Mouse (Mus musculus): ENCODE measurements at regions not wholly inside any gene's neighbourhood (a gene's known extent, or its start where the extent isn't known, plus 50 kb on each side); places are given as distances from the start of the nearest gene placed in this dataset.

DNA sequence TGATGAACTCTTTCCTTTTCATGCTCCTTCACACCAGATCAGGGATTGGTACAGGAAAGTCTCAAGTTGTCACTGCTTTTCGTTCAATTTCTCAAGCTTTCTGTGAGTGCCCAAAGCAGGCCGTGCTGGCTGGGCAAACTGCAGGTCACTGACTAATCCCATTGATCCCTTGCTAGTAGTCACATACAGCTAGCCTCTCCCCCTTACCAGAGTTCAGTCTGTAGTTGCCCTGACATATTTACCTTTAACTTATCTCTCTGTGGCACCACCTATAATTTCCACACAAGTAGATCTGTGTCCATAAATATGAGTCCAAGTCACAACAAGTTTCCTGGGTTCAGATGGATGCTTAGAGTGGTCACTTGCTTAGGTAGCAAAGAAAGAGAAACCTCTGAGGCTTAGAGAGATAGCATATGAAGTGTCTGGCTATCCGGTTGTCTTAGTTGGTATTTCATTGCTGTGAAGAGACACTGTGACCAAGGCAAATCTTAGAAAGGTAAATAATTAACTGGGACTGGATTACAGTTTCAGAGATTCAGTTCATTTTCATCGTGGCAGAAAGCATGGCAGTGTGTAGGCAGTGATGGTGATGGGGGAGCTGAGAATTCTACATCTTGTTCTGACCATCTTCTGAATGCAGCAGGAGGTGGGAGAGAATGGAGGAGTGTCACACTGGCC is 362.8 kb upstream of the Pcsk5 start:
- H3K9me3 ChIP-seq (ENCODE audit: low read length), result no peaks in the 10 kb centered on the region
- 76% methylated on average over 4 of the region's 4 CpGs for WGBS
- no peak for ATAC-seq
- no peaks in the 10 kb centered on the region for H3K36me3 ChIP-seq (ENCODE audit: insufficient read depth)
- H3K4me1 ChIP-seq (ENCODE audit: insufficient read depth), result no peaks in the 10 kb centered on the region
- DNase-seq, result no peak
- no peaks in the 10 kb centered on the region for H3K27me3 ChIP-seq (ENCODE audit: insufficient read depth, low read length)
- no peak overlapping the region for H3K4me2 ChIP-seq (ENCODE audit: low read depth)
- TF ChIP-seq CTCF (IDR thresholded peaks at IDR 0.05; ENCODE audit: low read depth), result no peak
- no peak overlapping the region for H3K27ac ChIP-seq (ENCODE audit: low read depth, low read length)
- H3K9ac ChIP-seq, result no peak overlapping the region
- H3K4me3 ChIP-seq (ENCODE audit: low read depth, low read length), result no peak overlapping the region

DNA sequence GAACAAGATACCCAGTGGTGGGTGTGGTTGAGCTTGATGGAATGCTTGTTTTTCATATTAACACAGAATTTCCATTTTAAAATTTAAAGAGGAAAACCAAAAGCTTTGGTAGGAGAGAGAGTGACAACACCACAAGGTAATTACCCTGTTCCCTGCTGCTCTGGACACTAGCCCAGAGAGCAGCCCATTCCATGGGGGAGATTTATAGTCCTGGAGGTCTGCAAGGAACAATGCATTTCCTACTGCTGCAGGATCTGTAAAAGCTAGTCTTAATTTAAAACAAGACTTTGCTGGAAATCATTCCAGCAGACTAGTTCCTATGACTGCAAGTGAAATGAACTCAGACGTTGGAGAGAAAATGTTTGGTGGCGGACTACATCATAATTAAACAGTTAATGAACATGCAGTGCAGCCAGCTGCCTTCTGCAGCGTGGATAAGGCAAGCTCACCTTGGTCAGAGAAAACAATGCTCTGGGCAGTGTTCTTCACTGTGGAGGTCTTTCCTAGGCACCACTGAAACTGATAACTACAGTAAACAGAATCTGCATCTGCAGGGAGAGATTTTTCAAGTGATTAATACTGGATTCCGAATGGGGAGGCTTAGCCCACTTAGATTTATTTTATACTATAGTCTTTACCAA is 351.8 kb upstream of the Pcsk5 start:
- DNase-seq, result no peak
- no peaks in the 10 kb centered on the region for H3K4me1 ChIP-seq (ENCODE audit: insufficient read depth)
- TF ChIP-seq CTCF (IDR thresholded peaks at IDR 0.05; ENCODE audit: low read depth), result no peak
- no peaks in the 10 kb centered on the region for H3K9me3 ChIP-seq (ENCODE audit: low read length)
- no peak for ATAC-seq
- H3K27ac ChIP-seq (ENCODE audit: low read depth, low read length), result no peak overlapping the region
- no peak overlapping the region for H3K4me2 ChIP-seq (ENCODE audit: low read depth)
- no peak overlapping the region for H3K4me3 ChIP-seq (ENCODE audit: low read depth, low read length)
- H3K36me3 ChIP-seq (ENCODE audit: insufficient read depth), result no peaks in the 10 kb centered on the region
- H3K9ac ChIP-seq, result no peak overlapping the region
- no peaks in the 10 kb centered on the region for H3K27me3 ChIP-seq (ENCODE audit: insufficient read depth, low read length)
- 27% methylated on average over 4 of the region's 4 CpGs for WGBS

DNA sequence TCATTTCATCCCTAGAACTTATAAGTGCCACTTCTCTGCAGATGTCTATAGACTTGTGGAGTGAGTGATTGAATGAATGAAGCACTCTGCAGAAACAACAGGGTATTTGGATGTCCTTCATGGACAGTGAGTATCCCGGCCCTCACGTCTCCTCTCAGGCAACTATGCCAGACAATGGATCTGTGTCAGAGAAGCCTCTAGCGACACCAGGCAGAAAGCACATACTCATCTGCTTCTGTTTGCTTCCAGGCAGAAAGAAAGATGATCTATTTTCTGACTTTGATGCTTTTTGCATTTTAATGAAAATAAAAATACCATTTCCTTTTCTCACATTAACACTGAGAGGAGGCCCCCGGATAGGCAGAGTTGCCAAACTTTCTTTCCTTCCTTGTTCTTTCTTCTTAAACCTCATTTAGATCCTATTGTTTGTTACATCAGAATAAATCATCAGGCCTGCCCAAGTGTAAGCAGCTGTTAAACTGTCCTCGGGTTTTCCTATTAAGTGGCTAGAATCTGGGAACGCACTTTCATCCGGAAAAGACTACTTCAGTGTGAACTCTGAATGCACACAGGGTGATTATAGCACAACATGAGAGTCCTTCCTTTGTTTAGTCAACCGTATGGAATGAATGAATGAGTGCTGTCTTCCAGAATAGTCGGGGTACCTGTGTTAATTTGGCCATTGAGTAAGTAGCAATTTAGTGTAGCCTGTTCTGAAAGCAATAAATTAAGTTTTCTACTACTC is 350.9 kb upstream of the Pcsk5 start:
- H3K4me3 ChIP-seq (ENCODE audit: low read depth, low read length), result no peak overlapping the region
- ATAC-seq, result peak; percentile 53
- 26% methylated on average over 9 of the region's 9 CpGs for WGBS

DNA sequence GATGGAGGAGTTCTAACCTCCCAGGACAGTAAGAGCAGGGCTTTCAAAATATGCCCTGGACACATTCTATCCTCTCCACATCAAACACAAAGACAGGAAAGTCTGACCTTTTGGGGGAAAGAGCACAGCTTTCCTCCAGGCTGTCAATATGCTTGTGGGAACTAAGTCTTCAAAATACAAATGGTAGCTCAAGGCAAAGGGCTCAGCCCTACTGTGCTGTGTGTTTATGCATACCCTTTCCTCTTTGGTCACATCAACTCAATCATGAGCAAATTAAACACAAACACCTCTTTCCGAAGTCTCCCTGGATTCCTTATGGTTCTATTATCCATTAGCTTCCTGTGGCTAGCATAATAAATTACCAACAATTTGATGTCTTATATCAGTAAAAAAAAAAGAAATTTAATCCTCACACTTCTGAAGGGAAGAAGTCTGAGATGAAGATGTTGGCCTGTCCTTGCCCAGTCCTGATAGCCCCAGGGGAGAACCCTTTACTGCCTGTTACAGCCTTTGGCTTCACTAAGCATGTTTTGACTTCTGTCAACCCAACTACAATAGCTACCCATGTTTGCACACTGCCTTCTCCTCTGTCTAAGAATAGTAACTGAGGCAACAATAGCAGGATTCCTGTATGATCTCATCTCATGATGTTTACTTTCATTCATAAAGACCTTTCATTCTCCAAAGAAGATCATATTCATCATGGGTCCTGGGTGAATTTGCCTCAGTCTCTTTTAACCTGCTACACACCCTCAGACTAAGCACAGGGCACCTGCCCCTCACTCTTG is 348.5 kb upstream of the Pcsk5 start:
- DNase-seq, result no peak
- H3K9ac ChIP-seq, result no peak overlapping the region
- no peak overlapping the region for H3K4me2 ChIP-seq (ENCODE audit: low read depth)
- no peak overlapping the region for H3K4me3 ChIP-seq (ENCODE audit: low read depth, low read length)
- no peaks in the 10 kb centered on the region for H3K36me3 ChIP-seq (ENCODE audit: insufficient read depth)
- WGBS, result 87% methylated on average over 1 of the region's 1 CpGs
- H3K27ac ChIP-seq (ENCODE audit: low read depth, low read length), result no peak overlapping the region
- no peak for ATAC-seq
- no peaks in the 10 kb centered on the region for H3K4me1 ChIP-seq (ENCODE audit: insufficient read depth)
- no peaks in the 10 kb centered on the region for H3K9me3 ChIP-seq (ENCODE audit: low read length)
- no peaks in the 10 kb centered on the region for H3K27me3 ChIP-seq (ENCODE audit: insufficient read depth, low read length)
- TF ChIP-seq CTCF (IDR thresholded peaks at IDR 0.05; ENCODE audit: low read depth), result no peak

More for the DNA sequence above, 350.9 kb upstream of the Pcsk5 start:
- no peaks in the 10 kb centered on the region for H3K27me3 ChIP-seq (ENCODE audit: insufficient read depth, low read length)
- H3K36me3 ChIP-seq (ENCODE audit: insufficient read depth), result no peaks in the 10 kb centered on the region
- no peak overlapping the region for H3K27ac ChIP-seq (ENCODE audit: low read depth, low read length)
- H3K9ac ChIP-seq, result no peak overlapping the region
- peak; percentile 14 for DNase-seq
- H3K4me1 ChIP-seq (ENCODE audit: insufficient read depth), result no peaks in the 10 kb centered on the region
- no peak overlapping the region for H3K4me2 ChIP-seq (ENCODE audit: low read depth)
- no peaks in the 10 kb centered on the region for H3K9me3 ChIP-seq (ENCODE audit: low read length)
- TF ChIP-seq CTCF (IDR thresholded peaks at IDR 0.05; ENCODE audit: low read depth), result no peak

DNA sequence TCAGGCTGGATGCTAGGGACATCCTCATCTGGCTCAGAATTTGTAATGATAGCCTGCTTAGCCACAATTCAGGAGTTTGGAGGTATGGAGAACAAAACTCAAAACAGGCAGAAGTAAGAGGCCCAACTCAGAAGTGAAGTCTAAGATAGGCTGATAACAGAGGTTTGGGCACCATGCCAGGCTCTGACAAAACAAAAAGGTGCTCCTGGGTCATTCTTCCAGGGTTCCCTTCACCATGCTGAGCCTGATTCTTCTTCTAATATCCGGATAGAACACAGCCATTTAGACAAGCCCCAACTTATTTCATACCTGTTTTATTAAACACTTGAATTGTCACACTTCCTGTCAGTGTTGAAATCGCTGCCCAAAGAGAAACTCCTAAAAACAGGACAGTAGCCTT is 347.8 kb upstream of the Pcsk5 start:
- ATAC-seq, result no peak
- Histone ChIP-seq H3K9ac (no peak overlapping the region), H3K4me2 (ENCODE audit: low read depth) (no peak overlapping the region), H3K27ac (ENCODE audit: low read depth, low read length) (no peak overlapping the region), H3K4me3 (ENCODE audit: low read depth, low read length) (no peak overlapping the region), H3K4me1 (ENCODE audit: insufficient read depth) (no peaks in the 10 kb centered on the region), H3K27me3 (ENCODE audit: insufficient read depth, low read length) (no peaks in the 10 kb centered on the region), H3K36me3 (ENCODE audit: insufficient read depth) (no peaks in the 10 kb centered on the region), H3K9me3 (ENCODE audit: low read length) (no peaks in the 10 kb centered on the region)
- no peak for TF ChIP-seq CTCF (IDR thresholded peaks at IDR 0.05; ENCODE audit: low read depth)
- WGBS, result 86% methylated on average over 2 of the region's 2 CpGs
- DNase-seq, result no peak

DNA sequence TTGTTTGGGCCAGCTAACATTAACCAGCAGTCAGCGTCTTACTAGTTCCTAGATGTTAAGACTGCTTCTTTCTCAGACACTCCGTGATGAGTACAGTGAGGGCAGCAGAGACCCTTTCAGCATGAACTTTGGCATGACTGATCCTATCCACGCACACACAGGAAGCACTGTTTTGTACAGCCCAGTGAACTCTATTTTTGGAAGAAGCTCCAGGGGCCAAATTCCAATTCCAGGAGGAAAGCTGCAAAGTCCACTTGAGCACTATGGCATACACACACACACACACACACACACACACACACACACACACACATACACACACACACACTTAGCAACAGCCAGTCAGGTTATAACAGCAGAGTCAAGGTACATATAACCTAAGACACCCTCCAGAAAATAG is 338.8 kb upstream of the Pcsk5 start:
- DNase-seq, result no peak
- Histone ChIP-seq H3K9ac (no peak overlapping the region), H3K36me3 (ENCODE audit: insufficient read depth) (no peaks in the 10 kb centered on the region), H3K4me2 (ENCODE audit: low read depth) (no peak overlapping the region), H3K27me3 (ENCODE audit: insufficient read depth, low read length) (no peaks in the 10 kb centered on the region), H3K9me3 (ENCODE audit: low read length) (no peaks in the 10 kb centered on the region), H3K4me1 (ENCODE audit: insufficient read depth) (no peaks in the 10 kb centered on the region), H3K4me3 (ENCODE audit: low read depth, low read length) (no peak overlapping the region), H3K27ac (ENCODE audit: low read depth, low read length) (no peak overlapping the region)
- ATAC-seq, result no peak
- TF ChIP-seq CTCF (IDR thresholded peaks at IDR 0.05; ENCODE audit: low read depth), result no peak
- WGBS, result 82% methylated on average over 3 of the region's 3 CpGs
